ENCODE assay signal across 11 mouse cellular contexts in genomic region chr16:45743591-45744144, GRCm38 (mm10). TPM values are rescaled to one million over a fixed set of nuclear protein-coding genes. Genes with fewer than 3 reads are reported as not detected.
DNase-seq lines count a peak whose midpoint lies in the region; ATAC-seq lines count a peak whose summit lies in the region.
"Had no signal": no experiment of that assay in that cellular context is flagged by ENCODE, and none has a peak within 500 bp of the region (broad histone marks: within the 10 kb centered on the region; RNA-seq: fewer than 3 reads in every experiment).

No protein-coding gene starts in this region.

- no peaks in the 10 kb centered on the region for H3K27me3 ChIP-seq in erythroblast, embryonic 14.5 days (ENCODE audit: control insufficient read depth)
- no peaks in the 10 kb centered on the region for H3K27me3 ChIP-seq in neural tube, embryonic 11.5 days (ENCODE audit: control insufficient read depth, insufficient read depth, low read length)
- no peaks in the 10 kb centered on the region for H3K27me3 ChIP-seq in limb, embryonic 12.5 days
- H3K27me3 ChIP-seq in stomach, embryonic 15.5 days (replicated peaks) = no peaks in the 10 kb centered on the region
- H3K27me3 ChIP-seq: megakaryocyte, embryonic 14.5 days had no signal

- H3K36me3 ChIP-seq in erythroblast, embryonic 14.5 days (ENCODE audit: control insufficient read depth) = peaks cover 7% of the 10 kb centered on the region
- no peaks in the 10 kb centered on the region; the same call in 1 of the 2 replicates for H3K36me3 ChIP-seq in neural tube, embryonic 11.5 days (ENCODE audit: control insufficient read depth, insufficient read depth, low read length)
- H3K36me3 ChIP-seq in limb, embryonic 12.5 days = peaks cover 29% of the 10 kb centered on the region
- H3K36me3 ChIP-seq in stomach, embryonic 15.5 days = peaks cover 5% of the 10 kb centered on the region; the same call in 1 of the 2 replicates

- ATAC-seq in erythroblast, adult 5-6 weeks (replicated peaks; ENCODE audit: low FRiP score, poor library complexity, severe bottlenecking) = no peak
- 0 out of 2 replicates have a peak, but pooled peaks have one; percentile 24 for ATAC-seq in neural tube, embryonic 11.5 days (ENCODE audit: insufficient read depth, low FRiP score, low TSS enrichment)
- no peak for ATAC-seq in limb, embryonic 12.5 days (ENCODE audit: insufficient number of reproducible peaks, insufficient read depth, low FRiP score, low TSS enrichment, low read depth)
- no peak for ATAC-seq in stomach, embryonic 15.5 days (ENCODE audit: insufficient read depth, low FRiP score, low read depth)
- no peak for ATAC-seq in frontal cortex, adult (ENCODE audit: low TSS enrichment)

- no peak overlapping the region; the same call in 1 of the 2 replicates for H3K9ac ChIP-seq in neural tube, embryonic 11.5 days (ENCODE audit: low read length)
- no peak overlapping the region for H3K9ac ChIP-seq in limb, embryonic 12.5 days (replicated peaks)
- no peak overlapping the region for H3K9ac ChIP-seq in stomach, embryonic 15.5 days

- no peak for DNase-seq in neural tube, embryonic 11.5 days (ENCODE audit: low spot score)
- no peak for DNase-seq in neural tube, embryonic 10.5 days (ENCODE audit: extremely low spot score, low spot score)
- no peak for DNase-seq in right cerebral cortex, postnatal 4 days

- 73% methylated on average over 4 of the region's 4 CpGs for WGBS in neural tube, embryonic 11.5 days
- WGBS in limb, embryonic 12.5 days = 66% methylated on average over 4 of the region's 4 CpGs
- 64% methylated on average over 4 of the region's 4 CpGs for WGBS in stomach, embryonic 15.5 days

- H3K27ac ChIP-seq in neural tube, embryonic 11.5 days (ENCODE audit: low read depth, low read length) = no peak overlapping the region; the same call in 1 of the 2 replicates
- H3K27ac ChIP-seq in limb, embryonic 12.5 days = no peak overlapping the region; the same call in 1 of the 2 replicates
- H3K27ac ChIP-seq in stomach, embryonic 15.5 days = peak overlapping the region; percentile 93; the same call in 1 of the 2 replicates

- peaks cover 13% of the 10 kb centered on the region for H3K4me1 ChIP-seq in erythroblast, embryonic 14.5 days (ENCODE audit: control insufficient read depth)
- H3K4me1 ChIP-seq in neural tube, embryonic 11.5 days (ENCODE audit: control insufficient read depth, insufficient read depth, low read length) = peaks cover 7% of the 10 kb centered on the region; the same call in 1 of the 2 replicates
- peaks cover 12% of the 10 kb centered on the region for H3K4me1 ChIP-seq in limb, embryonic 12.5 days (replicated peaks)
- peaks cover 7% of the 10 kb centered on the region for H3K4me1 ChIP-seq in stomach, embryonic 15.5 days

- no peak overlapping the region for H3K4me2 ChIP-seq in neural tube, embryonic 11.5 days (ENCODE audit: low read depth)
- peak overlapping the region; percentile 65 for H3K4me2 ChIP-seq in limb, embryonic 12.5 days
- peak overlapping the region; percentile 57; the same call in 1 of the 2 replicates for H3K4me2 ChIP-seq in stomach, embryonic 15.5 days

- peak overlapping the region; percentile 93 for H3K4me3 ChIP-seq in erythroblast, embryonic 14.5 days (replicated peaks)
- no peak overlapping the region for H3K4me3 ChIP-seq in neural tube, embryonic 11.5 days (ENCODE audit: low read depth, low read length)
- peak overlapping the region; percentile 66; the same call in 1 of the 2 replicates for H3K4me3 ChIP-seq in limb, embryonic 12.5 days (replicated peaks)
- no peak overlapping the region for H3K4me3 ChIP-seq in stomach, embryonic 15.5 days (replicated peaks)

- no peaks in the 10 kb centered on the region for H3K9me3 ChIP-seq in erythroblast, embryonic 14.5 days (ENCODE audit: control insufficient read depth, low read length)
- H3K9me3 ChIP-seq in neural tube, embryonic 11.5 days (ENCODE audit: control insufficient read depth, low read length) = no peaks in the 10 kb centered on the region
- no peaks in the 10 kb centered on the region for H3K9me3 ChIP-seq in limb, embryonic 12.5 days
- no peaks in the 10 kb centered on the region for H3K9me3 ChIP-seq in stomach, embryonic 15.5 days
- H3K9me3 ChIP-seq: megakaryocyte, embryonic 14.5 days had no signal

RNA-seq across cellular contexts. Expression of gene Abhd10, which starts 0.9 kb away (rescaled TPM):
- polyA plus RNA-seq in erythroblast, embryonic 14.5 days (2012) = 0.45 and 0.54 TPM in 2 replicates
- 6.3 and 7.7 TPM in 2 replicates for total RNA-seq in erythroblast, adult 5-6 weeks (2015; ENCODE audit: low replicate concordance)
- total RNA-seq in erythroblast, adult 5-6 weeks (2017; ENCODE audit: low replicate concordance) = 4.0 and 7.2 TPM in 2 replicates
- 43.2 and 48.8 TPM in 2 replicates for polyA plus RNA-seq in neural tube, embryonic 11.5 days (2014; fragmentation: Nextera tagmentation; extraction: Ambion mirVana)
- polyA plus RNA-seq in limb, embryonic 12.5 days (2016; fragmentation: Nextera tagmentation; extraction: Ambion mirVana) = 37.3 and 41.5 TPM in 2 replicates
- polyA plus RNA-seq in stomach, embryonic 15.5 days (2015; fragmentation: Nextera tagmentation; extraction: Ambion mirVana) = 29.3 and 31.9 TPM in 2 replicates

RNA-seq across cellular contexts. Expression of gene Tagln3, which starts 19.3 kb away (rescaled TPM):
- polyA plus RNA-seq in erythroblast, embryonic 14.5 days (2012) = 0.03 TPM in 1 of 2 replicates, not detected in the other
- total RNA-seq in erythroblast, adult 5-6 weeks (2015; ENCODE audit: low replicate concordance) = 0.77 TPM in 1 of 2 replicates, not detected in the other
- total RNA-seq in erythroblast, adult 5-6 weeks (2017; ENCODE audit: low replicate concordance) = 1.4 TPM in 1 of 2 replicates, not detected in the other
- 433 and 470 TPM in 2 replicates for polyA plus RNA-seq in neural tube, embryonic 11.5 days (2014; fragmentation: Nextera tagmentation; extraction: Ambion mirVana)
- 30.2 and 33.2 TPM in 2 replicates for polyA plus RNA-seq in limb, embryonic 12.5 days (2016; fragmentation: Nextera tagmentation; extraction: Ambion mirVana)
- 24.4 and 27.1 TPM in 2 replicates for polyA plus RNA-seq in stomach, embryonic 15.5 days (2015; fragmentation: Nextera tagmentation; extraction: Ambion mirVana)
- total RNA-seq: common myeloid progenitor, adult 5-6 weeks; MEL had no signal

RNA-seq across cellular contexts. Expression of gene Tmprss7, which starts 50.2 kb away (rescaled TPM):
- polyA plus RNA-seq in erythroblast, embryonic 14.5 days (2012) = not detected in 2 replicates
- 0.42 TPM in 1 of 2 replicates, not detected in the other for total RNA-seq in erythroblast, adult 5-6 weeks (2015; ENCODE audit: low replicate concordance)
- total RNA-seq in erythroblast, adult 5-6 weeks (2017; ENCODE audit: low replicate concordance) = 0.28 TPM in 1 of 2 replicates, not detected in the other
- polyA plus RNA-seq in neural tube, embryonic 11.5 days (2014; fragmentation: Nextera tagmentation; extraction: Ambion mirVana) = 0.41 and 0.58 TPM in 2 replicates
- 0.20 and 0.27 TPM in 2 replicates for polyA plus RNA-seq in limb, embryonic 12.5 days (2016; fragmentation: Nextera tagmentation; extraction: Ambion mirVana)
- polyA plus RNA-seq in stomach, embryonic 15.5 days (2015; fragmentation: Nextera tagmentation; extraction: Ambion mirVana) = 0.32 TPM in 1 of 2 replicates, not detected in the other

Comparison
In these comparisons a context has a peak if more than half of its experiments do, and no peak if none do; other contexts are left out.
1. H3K4me3 ChIP-seq: peak in erythroblast, embryonic 14.5 days (single experiment) and limb, embryonic 12.5 days (single experiment); none in neural tube, embryonic 11.5 days (single experiment) and stomach, embryonic 15.5 days (single experiment).
2. RNA of gene Abhd10, which starts 0.9 kb away (polyA plus RNA-seq): 43.2 to 48.8 TPM in neural tube, embryonic 11.5 days, 37.3 to 41.5 TPM in limb, embryonic 12.5 days and 29.3 to 31.9 TPM in stomach, embryonic 15.5 days; 0.45 to 0.54 TPM in erythroblast, embryonic 14.5 days; every median in the first group is over 10 times any median in the second.
3. RNA of gene Tagln3, which starts 19.3 kb away (polyA plus RNA-seq): 433 to 470 TPM in neural tube, embryonic 11.5 days, 30.2 to 33.2 TPM in limb, embryonic 12.5 days and 24.4 to 27.1 TPM in stomach, embryonic 15.5 days; 0.03 TPM in erythroblast, embryonic 14.5 days; every median in the first group is over 10 times any median in the second.